Mouse (Mus musculus) embryonic fibroblast, embryonic 13.5 days (primary cell): ENCODE measurements around the gene Ddx54.

Source experiments
- CTCF ChIP-seq: IDR thresholded peaks from 2 replicates; pipeline ENCODE4 v1.5.1; 2011; ENCODE audit warnings: mild to moderate bottlenecking, control low read depth, low read length, moderate library complexity, borderline replicate concordance; ENCODE audit not compliant: insufficient read depth
- POLR2A ChIP-seq: IDR thresholded peaks from 2 replicates; pipeline ENCODE4 v1.6.1; 2011; ENCODE audit warnings: low read depth, mild to moderate bottlenecking, control low read depth, low read length, moderate library complexity

DNA sequence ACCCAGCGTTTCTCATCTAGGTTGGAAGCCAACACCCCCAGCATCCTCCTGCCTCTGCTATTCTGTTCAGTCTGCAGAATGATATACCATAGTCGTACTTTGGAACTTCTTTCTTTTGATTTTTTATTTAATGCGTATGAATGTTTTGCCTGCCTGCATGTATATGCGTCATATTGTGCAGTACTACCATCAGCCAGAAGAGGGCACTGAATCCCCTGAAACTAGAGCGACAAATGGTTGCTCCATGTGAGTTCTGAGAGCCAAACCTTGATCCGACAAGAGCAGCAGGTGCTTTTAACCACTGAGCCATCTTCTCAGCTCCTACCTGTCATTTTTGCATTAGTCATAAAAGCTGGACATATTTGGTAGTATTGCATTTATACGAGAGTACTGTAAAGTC is 20.4 kb upstream of the Ddx54 start:
- TF ChIP-seq CTCF (no peak), POLR2A (no peak)
